Mouse (Mus musculus): Measurements from ENCODE around the gene Il17rb.

- TF ChIP-seq POLR2A (IDR thresholded peaks at IDR 0.05; ENCODE audit: insufficient read length, low read depth): peak; percentile 68
- no peak for TF ChIP-seq MYOD1 (IDR thresholded peaks at IDR 0.05; ENCODE audit: control insufficient read depth in 1 of 3, insufficient read length in 2 of 3, low read depth in 2 of 3)
- no peak for TF ChIP-seq CEBPB (IDR thresholded peaks at IDR 0.05; ENCODE audit: insufficient read depth, poor library complexity, severe bottlenecking)
- no peak for TF ChIP-seq MAX (IDR thresholded peaks at IDR 0.05; ENCODE audit: low read depth)
- peak; percentile 70 for TF ChIP-seq USF1 (IDR thresholded peaks at IDR 0.05; ENCODE audit: low read depth)
- no peak for TF ChIP-seq E2F4 (IDR thresholded peaks at IDR 0.05; ENCODE audit: insufficient read depth)
- TF ChIP-seq TCF12 (IDR thresholded peaks at IDR 0.05; ENCODE audit: insufficient read depth, poor library complexity, severe bottlenecking): no peak
- TF ChIP-seq MYOG (IDR thresholded peaks at IDR 0.05; ENCODE audit: control insufficient read depth in 1 of 3, insufficient read depth in 1 of 3, insufficient read length in 2 of 3, low read depth in 2 of 3): peak in 1 of 3 experiments; percentile 2
Observed at GRCm38 (mm10) chr14:29968075-29968821, 40.4 kb downstream of the Il17rb start, which contains the start of gene Selenok.

All from myocyte (in vitro differentiated cells).